Mouse (Mus musculus) ES-E14 (cell line): Measurements from ENCODE around the gene Arl10. TPM values are rescaled to one million over a fixed set of nuclear protein-coding genes. Genes with fewer than 3 reads are reported as not detected.

ENCODE experiments used
- DNase-seq: peaks from one replicate; pipeline ENCODE4 v3.0.0-alpha.2; 2013; ENCODE audit warnings: low read depth, low spot score
- H3K27ac ChIP-seq: 2 replicates; pipeline ENCODE4 v1.5.1; 2012; ENCODE audit warnings: low read depth, mild to moderate bottlenecking, low read length, moderate library complexity, mixed read lengths; ENCODE audit not compliant: poor library complexity, insufficient read depth, severe bottlenecking
- H3K36me3 ChIP-seq: 2 replicates; pipeline ENCODE4 v1.6.1; 2012; ENCODE audit warnings: mild to moderate bottlenecking, low read length, moderate library complexity, mixed read lengths; ENCODE audit not compliant: control insufficient read depth, poor library complexity, insufficient read depth, severe bottlenecking
- H3K4me1 ChIP-seq, 2 experiments: fragments of 150-350 bp in 1 of 2; sonication (generic) in 1 of 2; 2 replicates each; pipeline ENCODE4 v1.6.1; 2012; ENCODE audit warnings: low read length in 2 of 2, mild to moderate bottlenecking in 1 of 2, mixed read lengths in 1 of 2; ENCODE audit not compliant: control insufficient read depth in 2 of 2, insufficient read depth in 2 of 2, poor library complexity in 1 of 2
- H3K4me3 ChIP-seq, 2 experiments: fragments of 150-350 bp in 1 of 2; sonication (generic) in 1 of 2; 2 replicates each; pipeline ENCODE4 v1.5.1; 2012; ENCODE audit warnings: low read length in 2 of 2, low read depth in 1 of 2, mild to moderate bottlenecking in 1 of 2, mixed read lengths in 1 of 2; ENCODE audit not compliant: insufficient read depth in 1 of 2, poor library complexity in 1 of 2, severe bottlenecking in 1 of 2
- H3K9ac ChIP-seq: 2 replicates; pipeline ENCODE4 v1.6.1; 2012; ENCODE audit warnings: low read depth, mild to moderate bottlenecking, low read length, mixed read lengths; ENCODE audit not compliant: poor library complexity, insufficient read depth, severe bottlenecking
- H3K9me3 ChIP-seq: fragments of 150-350 bp; sonication (generic); 2 replicates; pipeline ENCODE4 v1.6.1; 2012; ENCODE audit warnings: low read depth, mild to moderate bottlenecking, low read length; ENCODE audit not compliant: control insufficient read depth, insufficient read depth
- CHD2 ChIP-seq: IDR thresholded peaks from 2 replicates; pipeline ENCODE4 v1.6.1; 2014; ENCODE audit warnings: mild to moderate bottlenecking, low read depth, low read length, inconsistent platforms
- HCFC1 ChIP-seq: IDR thresholded peaks from 2 replicates; pipeline ENCODE4 v1.6.1; 2012; ENCODE audit warnings: low read length, inconsistent platforms, borderline replicate concordance; ENCODE audit not compliant: insufficient read depth
- MAFK ChIP-seq: IDR thresholded peaks from 2 replicates; pipeline ENCODE4 v1.6.1; 2014; ENCODE audit warnings: mild to moderate bottlenecking, low read depth, low read length, inconsistent platforms; ENCODE audit not compliant: insufficient read depth
- ZC3H11A ChIP-seq: IDR thresholded peaks from 2 replicates; pipeline ENCODE4 v1.6.1; 2012; ENCODE audit warnings: low read depth, mild to moderate bottlenecking, inconsistent platforms, low read length, borderline replicate concordance
- ZNF384 ChIP-seq: IDR thresholded peaks from 2 replicates; pipeline ENCODE4 v1.6.1; 2012; ENCODE audit warnings: low read depth, low read length, inconsistent platforms
- in situ Hi-C, 2 experiments: fragments of 600-800 bp; cut with MboI; formaldehyde crosslinking; loops; one replicate each; pipeline ENCODE4 v1.15.1; 2025; ENCODE audit warnings: low sequenced_read_pairs in 2 of 2, inconsistent platforms in 1 of 2; ENCODE audit not compliant: unreplicated experiment in 2 of 2
- total RNA-seq: library from RNA; depleted of rRNA; stranded (reverse); fragments of 300-350 nt; gene quantifications from 2 replicates; pipeline ENCODE4 v1.2.3, GENCODE M21; 2012

Arl10 gene
- total RNA-seq, 1 experiment: 38.3 TPM

DNA sequence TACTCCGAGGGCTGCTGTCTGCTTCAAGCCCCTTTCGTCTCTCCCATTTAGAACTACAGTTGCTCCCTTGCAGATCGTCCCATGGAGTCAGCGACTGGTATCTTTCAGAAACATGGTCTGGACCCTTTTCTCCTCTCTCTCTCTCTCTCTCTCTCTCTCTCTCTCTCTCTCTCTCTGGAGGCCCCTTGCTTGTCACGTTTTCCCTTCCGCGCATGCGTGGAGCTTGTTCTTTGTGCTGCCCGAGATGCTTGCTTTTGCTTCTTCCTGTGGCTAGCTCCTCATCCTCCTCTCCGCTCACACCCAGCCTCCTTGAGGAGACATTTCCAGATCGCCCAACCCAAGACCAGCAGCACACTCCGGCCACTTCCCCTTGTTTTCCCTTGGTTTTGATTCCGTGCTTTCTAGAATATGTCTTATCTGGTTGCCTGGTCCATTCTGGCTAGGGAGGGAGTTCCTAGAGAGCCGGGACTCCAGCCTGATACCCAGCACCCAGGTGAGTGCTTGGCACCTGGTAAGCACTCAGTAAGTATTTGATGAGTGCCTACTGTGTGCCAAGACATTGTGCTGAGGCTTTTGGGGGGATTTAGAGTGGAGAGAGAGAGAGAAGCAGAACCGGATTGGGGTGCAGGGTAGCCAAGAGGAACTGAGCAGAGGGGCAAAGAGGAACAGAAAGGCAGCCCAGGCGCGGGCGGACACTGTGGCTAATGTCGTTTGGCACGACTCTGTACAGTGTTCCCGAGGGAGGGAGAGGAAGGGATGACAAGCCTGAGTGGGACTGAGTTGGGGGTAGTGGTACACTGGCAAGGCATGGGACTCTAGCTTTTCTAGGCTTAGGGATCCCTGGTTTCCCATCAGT, 3.1 kb downstream of the Arl10 start:
- Histone ChIP-seq H3K9ac (peak overlapping the region; percentile 11; the same call in 1 of the 2 replicates), H3K36me3 (peaks cover 12% of the 10 kb centered on the region), H3K27ac (no peak overlapping the region), H3K4me1 (peaks cover 2 to 11% of the 10 kb centered on the region in 2 experiments; a peak in 1 of 4 replicates), H3K4me3 (peak overlapping the region in 1 of 2 experiments; percentile 28; a peak in 2 of 4 replicates), H3K9me3 (no peaks in the 10 kb centered on the region)
- in situ Hi-C loops: no loop called here
- no peak for DNase-seq
- TF ChIP-seq HCFC1 (no peak), ZNF384 (no peak), ZC3H11A (no peak), CHD2 (no peak), MAFK (no peak)

DNA sequence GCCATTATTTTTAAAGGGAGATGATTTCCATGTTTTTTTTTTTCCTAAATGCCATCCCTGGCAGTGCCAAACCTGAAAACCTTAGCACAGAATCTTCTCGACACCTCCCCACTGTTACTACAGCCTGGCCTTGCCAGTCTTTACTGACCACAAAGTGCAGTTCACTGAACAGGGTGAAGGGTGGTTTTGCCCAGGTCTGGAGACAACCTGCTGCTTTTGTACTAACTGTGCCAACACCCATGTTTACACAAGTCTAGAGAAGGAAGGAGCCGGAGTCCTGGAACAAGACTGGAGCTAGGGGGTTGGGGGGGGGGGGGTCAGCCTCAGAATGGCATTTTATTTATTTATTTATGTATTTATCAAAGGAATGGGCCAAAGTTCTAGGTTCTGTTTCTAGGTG, 6.6 kb downstream of the Arl10 start:
- peaks cover 42% of the 10 kb centered on the region for H3K36me3 ChIP-seq
- in situ Hi-C loops: no loop called here
- no peak for TF ChIP-seq HCFC1
- no peak for TF ChIP-seq CHD2
- no peak for TF ChIP-seq ZC3H11A
- no peak for TF ChIP-seq MAFK
- no peak for TF ChIP-seq ZNF384
- no peak overlapping the region for H3K4me3 ChIP-seq
- H3K9ac ChIP-seq: no peak overlapping the region
- DNase-seq: no peak
- H3K9me3 ChIP-seq: no peaks in the 10 kb centered on the region
- H3K27ac ChIP-seq: no peak overlapping the region
- peaks cover 0 to 7% of the 10 kb centered on the region in 2 experiments; a peak in 1 of 4 replicates for H3K4me1 ChIP-seq

DNA sequence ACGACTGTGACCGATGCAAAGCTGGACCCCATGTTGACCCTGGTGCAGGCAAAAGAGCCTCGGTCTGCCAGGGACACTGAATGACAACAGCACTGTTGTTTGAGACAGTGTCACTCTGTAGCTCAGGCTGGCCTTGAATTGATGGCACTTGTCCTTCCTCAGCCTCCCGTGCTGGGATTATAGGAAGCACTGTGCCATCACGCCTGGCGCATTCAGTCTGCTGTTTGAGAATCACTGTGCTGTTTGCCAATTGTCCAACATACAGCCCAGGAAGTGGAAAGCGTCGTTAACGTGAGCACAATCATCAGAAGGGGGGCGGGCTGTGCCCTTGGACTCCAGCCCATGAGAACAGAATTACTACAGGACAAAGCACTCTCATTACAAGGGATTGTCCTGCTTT, 7.3 kb downstream of the Arl10 start:
- no peak for TF ChIP-seq ZNF384
- TF ChIP-seq ZC3H11A: no peak
- TF ChIP-seq MAFK: no peak
- no peak for TF ChIP-seq CHD2
- TF ChIP-seq HCFC1: no peak
- Histone ChIP-seq H3K4me3 (no peak overlapping the region), H3K27ac (no peak overlapping the region), H3K9me3 (no peaks in the 10 kb centered on the region), H3K36me3 (peaks cover 42% of the 10 kb centered on the region), H3K9ac (no peak overlapping the region), H3K4me1 (peaks cover 0 to 7% of the 10 kb centered on the region in 2 experiments; a peak in 1 of 4 replicates)
- DNase-seq: no peak
- in situ Hi-C loops: no loop called here

DNA sequence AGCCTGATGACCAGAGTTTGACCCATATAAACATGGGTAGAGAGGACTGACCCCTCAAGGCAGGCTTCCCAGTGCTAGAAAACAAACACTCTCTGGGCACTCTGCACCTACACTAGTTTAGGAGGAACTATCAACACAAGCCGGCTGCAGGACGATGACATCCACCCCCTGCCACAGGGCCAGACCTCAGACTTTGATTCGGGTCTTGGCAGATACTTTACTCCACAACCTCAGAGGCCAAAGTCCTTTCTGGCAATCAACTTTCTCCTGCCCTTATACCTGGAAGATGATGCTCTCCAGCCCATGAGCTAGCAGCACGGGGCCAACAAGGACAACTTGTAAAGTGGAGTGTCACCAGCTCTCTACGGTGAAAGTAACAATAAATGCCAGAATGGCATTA, 8.0 kb downstream of the Arl10 start:
- no peak overlapping the region for H3K27ac ChIP-seq
- in situ Hi-C loops: no loop called here
- no peak for TF ChIP-seq MAFK
- TF ChIP-seq HCFC1: no peak
- TF ChIP-seq CHD2: no peak
- TF ChIP-seq ZNF384: no peak
- TF ChIP-seq ZC3H11A: no peak
- no peak for DNase-seq
- H3K4me3 ChIP-seq: no peak overlapping the region
- no peak overlapping the region for H3K9ac ChIP-seq
- peaks cover 42% of the 10 kb centered on the region for H3K36me3 ChIP-seq
- H3K4me1 ChIP-seq: peaks cover 0 to 6% of the 10 kb centered on the region in 2 experiments; a peak in 1 of 4 replicates
- no peaks in the 10 kb centered on the region for H3K9me3 ChIP-seq
